Mouse (Mus musculus) Muller cell, postnatal 12 days (primary cell): ENCODE data around the gene Zc3hav1l.

Experiments
- DNase-seq: peaks from one replicate; pipeline ENCODE4 v3.0.0-alpha.2; 2015; ENCODE audit errors: inconsistent ontology term

Gene Zc3hav1l

DNA sequence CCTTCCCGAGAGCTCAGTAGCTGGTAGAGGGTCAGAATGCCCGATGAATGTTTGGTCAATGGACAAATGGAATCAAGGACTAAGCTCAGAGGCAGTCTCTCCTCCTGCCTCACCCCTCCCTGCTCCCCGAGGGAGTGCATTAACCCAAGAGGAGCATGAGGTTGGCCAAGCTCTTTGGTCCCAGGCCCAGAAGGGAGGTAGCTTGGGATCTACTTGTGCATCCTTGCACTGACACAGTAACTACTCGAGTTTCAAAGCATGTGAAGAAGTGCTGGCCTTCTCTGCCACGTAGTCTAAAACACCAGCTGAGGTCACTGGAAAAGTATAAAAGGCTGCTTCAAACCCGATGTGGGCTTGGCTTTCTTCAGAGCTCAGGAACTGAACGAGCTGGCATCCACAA, 34.6 kb downstream of the Zc3hav1l start:
- no peak for DNase-seq

DNA sequence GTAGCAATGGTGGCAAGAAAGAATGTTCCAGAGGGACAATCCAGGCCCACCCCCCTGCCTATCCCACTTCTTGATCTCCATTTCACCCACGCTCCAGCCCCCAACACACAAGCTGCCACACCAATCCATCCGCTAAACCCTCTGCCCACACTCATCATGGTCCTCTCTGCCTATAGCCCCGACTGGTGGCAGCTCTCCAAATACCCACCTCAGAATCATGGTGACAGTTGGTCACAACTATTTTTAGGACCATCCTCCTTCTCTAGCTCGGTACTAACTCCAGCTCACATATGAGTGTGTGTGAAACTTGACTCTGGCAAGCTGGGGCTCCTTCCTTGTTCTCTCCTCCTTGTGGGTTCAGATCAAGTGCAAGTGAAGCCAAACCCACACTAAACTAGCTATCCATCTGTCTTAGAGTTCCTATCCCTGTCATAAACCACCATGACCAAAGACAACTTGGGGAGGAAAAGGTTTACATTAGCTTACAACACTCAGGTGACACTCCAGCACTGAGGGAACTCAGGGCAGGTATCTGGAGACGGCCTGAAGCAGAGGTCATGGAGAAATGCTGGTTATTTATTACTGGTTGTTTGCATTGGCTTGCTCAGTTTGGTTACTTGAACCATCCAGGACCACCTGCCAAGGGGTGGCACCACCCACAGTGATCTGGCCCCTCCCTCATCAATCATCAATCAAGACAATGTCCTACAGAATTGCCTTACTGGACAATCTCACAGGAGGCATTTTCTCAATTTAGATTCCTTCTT, 35.5 kb downstream of the Zc3hav1l start:
- no peak for DNase-seq

DNA sequence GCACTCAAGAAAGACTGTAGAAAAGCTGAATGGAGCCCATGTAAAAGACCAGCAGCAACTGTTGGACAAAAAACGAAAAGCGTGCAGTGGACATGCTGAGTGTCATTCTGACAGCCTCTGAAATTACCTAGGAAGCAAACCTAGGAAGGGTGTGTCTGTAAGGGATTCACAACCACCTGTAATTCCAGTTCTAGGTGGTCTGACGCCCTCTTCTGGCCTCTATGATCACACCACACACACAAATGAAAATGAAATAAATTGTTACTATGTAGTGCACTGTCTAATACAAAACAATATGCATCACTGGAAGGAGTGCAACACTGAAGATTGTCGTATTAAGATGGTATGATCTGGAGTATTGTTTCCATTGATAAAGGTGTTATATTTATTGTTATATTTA, 37.2 kb downstream of the Zc3hav1l start:
- no peak for DNase-seq

DNA sequence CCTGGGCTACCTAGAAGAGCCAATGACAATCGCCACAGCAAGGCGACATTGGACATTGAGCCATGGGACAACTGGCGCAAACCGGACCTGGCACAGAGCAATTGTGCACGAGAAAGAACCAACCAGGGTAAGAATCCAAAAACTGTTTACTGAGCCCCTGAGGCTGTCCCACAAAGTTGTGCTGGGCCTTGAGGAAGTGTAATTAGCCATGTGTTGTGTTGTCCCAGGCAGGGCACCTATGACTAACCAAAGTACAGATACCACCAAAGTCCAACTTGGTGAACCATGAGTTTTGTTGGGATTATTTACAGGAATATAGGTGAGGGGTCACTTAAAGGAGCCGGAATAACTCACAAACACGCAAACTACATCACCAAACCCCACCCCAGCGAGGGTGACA, 41.6 kb downstream of the Zc3hav1l start:
- DNase-seq = no peak

DNA sequence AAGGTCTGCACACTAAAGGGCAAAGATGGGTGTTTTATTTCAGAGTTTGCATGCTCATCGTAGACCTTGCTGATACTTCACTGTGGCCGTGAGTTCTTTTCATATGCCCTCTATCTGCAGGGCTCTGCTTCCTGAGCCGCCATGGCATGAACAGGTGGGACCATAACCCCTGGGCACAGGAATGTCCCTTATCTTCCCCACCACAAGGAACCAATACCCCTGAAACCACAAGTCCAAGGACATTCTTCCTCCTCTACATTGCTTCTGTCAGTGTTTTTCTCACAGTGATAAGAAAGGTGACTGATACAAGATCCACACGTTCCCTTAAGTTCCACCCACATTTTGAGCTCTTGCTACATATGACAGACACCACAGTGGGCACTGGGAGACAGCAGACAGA, 42.3 kb downstream of the Zc3hav1l start:
- DNase-seq = no peak

DNA sequence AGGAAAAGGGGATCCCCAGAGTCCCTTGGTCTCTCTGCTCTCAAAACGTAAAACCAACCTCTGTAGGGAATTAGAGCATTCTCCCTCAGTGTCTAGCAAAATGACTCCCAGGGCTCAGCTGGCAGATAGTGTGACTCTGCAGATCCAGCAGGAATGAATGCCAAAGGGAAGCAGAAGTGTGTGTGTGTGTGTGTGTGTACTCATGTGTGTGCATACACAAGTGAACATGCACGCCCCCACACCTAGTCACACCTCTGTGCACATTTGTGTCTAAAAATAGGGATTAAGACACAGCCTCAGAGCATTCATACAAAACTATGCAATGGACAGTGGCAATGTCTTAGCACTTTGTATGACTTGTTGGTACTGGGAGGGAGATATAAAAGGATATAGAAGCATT, 43.3 kb downstream of the Zc3hav1l start:
- no peak for DNase-seq

DNA sequence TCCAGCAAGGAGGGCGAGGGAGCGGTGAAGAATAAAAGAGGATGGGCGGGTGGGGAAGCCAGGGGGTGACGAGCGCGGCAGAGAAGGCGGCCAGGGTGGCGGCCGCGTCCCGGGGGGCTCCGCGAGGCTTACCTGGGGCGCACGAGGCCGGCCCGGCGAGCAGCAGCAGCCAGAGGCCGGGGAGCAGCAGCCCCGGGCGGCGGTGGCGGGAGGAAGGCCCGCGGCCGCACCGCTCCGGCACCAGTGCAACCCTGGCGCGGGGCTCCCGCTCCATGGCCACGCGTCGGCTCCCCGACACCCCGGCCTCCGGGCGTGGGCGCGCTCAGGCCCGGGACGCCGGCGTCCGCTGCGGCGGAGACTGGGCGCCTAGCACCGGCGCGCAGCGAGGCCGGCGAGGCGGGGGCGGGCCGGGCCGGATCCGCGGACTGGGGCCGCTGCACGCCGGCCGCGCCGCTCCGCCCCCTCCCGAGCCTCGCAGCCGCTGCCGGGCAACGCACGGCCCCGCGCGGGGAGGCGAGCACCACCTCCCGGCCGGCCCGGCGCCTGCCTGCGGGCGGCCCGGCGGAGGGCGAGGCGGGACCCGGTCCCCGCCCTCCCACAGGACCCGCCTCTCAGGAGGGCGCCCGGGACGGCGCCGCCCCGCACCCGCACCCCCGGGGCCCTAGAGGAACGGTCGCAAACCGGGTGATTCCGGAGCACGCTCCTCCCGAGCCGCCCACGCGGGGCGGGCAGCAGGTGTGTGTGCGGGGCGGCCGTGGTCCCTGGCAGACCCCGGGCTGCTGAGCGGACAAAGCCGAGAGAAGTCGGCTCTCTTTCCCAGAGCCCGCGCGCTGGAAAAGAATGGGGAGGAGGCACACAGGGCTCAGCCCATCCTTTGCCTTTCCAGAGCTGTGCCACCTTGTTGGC, 45.1 kb downstream of the Zc3hav1l start, which contains the start of gene D630045J12Rik:
Gene D630045J12Rik, minus strand, starts transcription at position 274 of the 906 bp plus-strand sequence.
- peak; percentile 88 for DNase-seq

DNA sequence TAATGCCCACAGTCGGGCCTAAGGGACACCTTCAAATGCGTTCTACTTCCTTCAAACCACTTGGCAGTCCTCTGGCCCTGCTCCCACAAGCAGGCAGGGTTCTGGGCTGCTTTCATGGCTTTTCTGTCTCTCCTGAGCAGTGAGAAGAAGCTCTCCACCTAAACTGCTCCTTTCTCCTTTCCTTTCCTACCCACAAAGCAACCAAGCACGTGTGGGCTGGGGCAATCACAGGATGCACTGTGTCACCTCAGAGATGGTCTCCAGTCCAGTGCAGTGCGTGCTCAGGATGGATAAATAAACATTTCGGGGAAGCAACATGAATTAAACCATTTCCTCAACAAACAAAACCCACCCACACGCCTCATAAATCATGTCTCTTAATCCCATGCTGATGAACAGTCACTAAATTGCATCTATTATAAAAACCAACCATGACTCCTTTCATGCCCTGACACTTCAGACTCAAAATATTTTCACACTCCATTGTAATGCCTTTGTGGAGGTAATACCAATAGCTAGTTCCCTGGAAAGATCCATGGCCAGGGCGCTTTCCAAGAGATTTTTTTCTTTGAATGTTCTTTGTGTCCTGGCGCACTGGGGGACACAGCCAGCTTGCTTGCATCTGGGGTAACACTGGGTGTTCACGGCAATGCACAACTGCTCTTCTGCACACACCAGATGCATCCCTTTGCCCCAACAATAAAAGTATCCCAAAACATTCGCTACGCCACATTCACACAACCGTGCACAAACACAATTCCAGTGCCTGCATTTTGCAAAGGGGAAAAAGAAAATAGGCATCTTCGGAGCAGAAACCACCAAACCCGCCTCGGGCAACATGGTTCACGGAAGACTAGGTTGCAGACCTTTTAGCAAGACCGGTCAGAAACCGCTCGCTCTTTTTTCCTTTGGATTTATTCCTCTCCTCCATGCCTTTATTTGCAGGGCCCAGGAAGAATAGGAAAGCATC, 46.0 kb downstream of the Zc3hav1l start:
- peak; percentile 60 for DNase-seq

DNA sequence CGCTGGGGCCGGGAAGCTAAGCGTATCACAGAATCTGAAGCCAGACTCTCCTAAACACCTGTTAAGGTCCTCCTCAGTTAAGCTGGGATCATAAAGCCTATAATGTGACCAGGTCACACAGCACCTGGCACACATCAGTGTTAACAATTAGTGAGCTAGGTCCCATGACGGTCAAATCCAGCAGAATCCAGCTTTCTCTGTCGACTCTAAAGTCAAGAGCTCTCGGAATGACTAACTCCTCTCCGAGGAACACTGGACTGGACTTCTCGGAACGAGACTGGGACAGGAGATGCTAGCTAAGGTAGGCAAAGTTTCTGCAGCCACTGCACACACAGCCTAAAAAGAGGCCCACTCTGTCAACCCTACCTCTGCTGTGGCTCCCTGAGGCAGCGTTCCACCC, 46.9 kb downstream of the Zc3hav1l start:
- DNase-seq = no peak

DNA sequence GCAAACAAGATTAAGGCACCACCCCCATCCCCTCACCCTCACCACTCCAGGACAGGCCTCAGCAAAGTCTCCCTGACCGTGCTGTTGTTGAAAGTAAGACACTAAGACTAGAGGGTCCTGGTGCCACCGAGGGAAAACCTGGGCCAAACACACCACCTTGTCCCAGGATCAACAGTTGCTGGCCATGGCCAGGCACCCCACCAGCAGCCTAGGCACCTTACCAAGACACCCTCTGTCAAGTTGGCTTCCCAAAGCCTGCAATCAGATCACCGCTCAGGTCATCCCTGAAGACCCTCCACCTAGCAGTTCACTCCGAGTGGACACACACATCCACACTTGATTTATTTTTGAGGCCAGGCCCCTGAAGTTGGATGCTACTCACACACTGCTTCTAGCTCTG, 47.6 kb downstream of the Zc3hav1l start:
- DNase-seq = no peak

DNA sequence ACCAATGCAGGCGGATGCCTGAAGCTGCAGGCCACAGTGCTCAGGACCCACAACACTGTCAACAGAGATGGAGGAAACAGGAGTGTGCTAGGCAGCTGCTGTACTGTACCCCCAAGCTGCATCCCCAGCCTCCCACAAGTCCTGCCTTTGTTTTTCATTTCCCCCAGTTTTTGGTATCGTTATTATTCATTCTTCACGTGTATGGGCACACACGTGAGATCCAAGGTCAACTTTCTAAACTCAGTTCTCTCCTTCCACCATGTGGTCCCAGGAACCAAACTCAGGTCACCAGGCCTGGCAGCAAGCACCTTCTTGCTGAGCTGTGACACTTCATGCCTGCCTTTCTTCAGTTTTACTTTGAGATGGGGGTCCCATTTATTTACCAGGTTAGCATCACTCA, 51.7 kb downstream of the Zc3hav1l start:
- no peak for DNase-seq

DNA sequence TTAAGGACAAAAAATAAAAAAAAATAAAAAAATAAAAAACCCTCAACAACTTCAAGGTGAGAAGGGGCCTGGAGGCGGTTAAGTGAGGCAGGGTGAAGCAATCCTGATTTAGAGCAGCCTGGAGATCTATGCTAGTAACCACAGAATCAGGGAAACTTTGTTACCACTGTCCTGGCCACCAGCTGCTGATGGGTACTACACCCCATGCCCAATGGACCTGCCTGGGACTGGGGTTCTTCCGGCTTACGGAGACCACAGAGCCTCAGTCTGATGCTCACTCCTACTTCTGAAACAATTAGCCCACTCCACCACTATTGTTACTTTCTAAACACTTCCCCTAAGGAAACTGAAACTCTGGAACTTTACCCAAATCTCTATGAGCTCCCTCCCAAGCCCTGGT, 54.3 kb downstream of the Zc3hav1l start:
- no peak for DNase-seq

DNA sequence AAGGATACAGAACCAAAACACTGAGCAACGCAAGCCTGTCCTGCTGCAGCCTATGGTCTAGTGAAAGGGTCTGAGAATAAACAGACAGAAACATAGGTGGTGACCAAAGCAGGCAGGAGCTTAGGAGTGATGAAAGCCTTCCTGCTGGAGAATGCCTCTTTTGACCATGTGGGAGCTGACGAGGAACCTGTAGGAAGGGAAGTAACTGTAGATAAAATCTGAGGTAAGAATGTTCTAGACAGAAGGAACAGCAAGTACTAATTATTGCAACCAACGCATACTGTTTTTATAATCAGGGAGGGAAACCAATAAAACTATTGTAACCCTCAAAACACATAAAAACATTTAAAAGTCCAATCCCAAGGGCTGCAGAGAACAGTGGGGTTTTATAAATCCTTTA, 54.9 kb downstream of the Zc3hav1l start:
- no peak for DNase-seq

DNA sequence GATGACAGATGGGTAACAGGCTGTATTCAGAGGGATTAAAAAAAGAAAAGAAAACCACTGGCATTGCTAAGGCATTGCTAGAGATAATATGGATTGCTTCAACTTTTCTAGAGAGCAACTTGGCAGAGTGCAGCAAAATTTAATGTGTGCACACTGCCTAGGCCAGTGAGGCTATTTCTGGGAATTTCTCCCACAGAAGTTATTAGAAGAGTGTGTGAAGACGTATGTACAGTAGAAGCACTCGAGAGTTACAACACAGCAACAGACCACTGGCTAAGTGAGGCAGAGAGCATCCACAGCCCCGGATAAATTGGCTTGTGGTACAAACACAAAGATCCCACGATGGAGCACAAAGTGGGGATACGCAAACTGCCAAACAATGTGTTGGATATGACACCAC, 56.2 kb downstream of the Zc3hav1l start:
- no peak for DNase-seq

DNA sequence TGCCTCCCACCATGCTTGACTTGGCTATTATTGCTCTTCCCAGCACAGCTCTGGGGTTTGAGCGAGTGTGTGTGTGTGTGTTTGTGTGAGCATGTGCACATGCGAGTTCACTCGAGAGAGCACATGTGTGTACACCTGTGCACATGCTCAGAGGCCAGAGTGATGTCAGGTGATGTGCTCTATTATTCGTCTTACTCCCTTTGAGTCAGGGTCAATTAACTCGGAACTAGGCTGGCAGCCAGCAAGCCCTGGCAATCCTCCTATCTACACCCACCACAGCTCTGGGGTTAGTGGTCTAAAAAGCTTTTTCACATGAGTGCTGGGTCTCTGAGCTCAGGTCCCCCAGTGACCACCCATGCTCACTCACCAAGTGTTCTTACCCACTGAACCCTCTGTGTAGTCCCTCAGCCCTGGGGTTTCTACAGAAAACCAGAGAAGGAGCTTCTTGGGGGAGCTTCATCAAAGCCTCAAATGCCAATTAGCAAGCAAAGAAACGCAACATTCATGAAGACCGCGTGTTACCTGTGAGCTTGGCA, 56.7 kb downstream of the Zc3hav1l start:
- no peak for DNase-seq

DNA sequence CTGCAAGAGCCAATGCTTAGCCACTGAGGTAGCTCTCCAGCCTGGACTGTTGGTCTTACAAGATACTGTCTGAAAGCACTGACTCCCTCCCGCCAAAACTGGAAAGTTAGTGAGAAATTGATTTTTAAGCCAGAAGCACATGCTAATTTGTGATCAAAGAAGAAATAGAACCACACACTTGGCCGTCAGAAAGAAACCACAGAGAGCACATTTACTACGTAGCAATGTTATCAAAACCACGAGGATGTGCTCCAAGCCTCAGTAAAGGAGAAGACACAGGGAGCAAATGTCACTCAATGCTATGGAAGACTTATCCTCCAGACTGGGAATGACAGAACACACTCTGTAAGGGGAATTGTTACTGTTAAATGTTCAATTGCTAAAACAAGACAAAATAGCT, 57.6 kb downstream of the Zc3hav1l start:
- no peak for DNase-seq

DNA sequence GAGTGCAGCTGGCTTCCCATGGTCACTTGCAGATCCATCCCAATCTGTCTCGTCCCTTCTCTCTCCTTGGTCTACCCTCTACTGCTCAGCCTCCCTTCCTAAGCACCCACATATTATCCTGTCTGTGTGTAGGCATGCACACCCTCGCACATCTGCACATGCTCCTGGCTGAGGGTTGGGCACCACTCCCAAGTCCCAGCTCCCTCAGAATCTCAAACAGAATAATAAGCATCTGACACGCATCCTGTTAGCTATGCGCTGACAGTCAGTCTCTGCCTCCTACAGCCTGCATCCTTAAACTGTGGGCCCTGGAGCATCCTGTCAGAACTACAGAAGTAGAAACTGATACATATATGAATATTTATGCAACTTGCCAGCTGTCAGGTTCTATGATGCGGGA, 58.4 kb downstream of the Zc3hav1l start:
- no peak for DNase-seq

DNA sequence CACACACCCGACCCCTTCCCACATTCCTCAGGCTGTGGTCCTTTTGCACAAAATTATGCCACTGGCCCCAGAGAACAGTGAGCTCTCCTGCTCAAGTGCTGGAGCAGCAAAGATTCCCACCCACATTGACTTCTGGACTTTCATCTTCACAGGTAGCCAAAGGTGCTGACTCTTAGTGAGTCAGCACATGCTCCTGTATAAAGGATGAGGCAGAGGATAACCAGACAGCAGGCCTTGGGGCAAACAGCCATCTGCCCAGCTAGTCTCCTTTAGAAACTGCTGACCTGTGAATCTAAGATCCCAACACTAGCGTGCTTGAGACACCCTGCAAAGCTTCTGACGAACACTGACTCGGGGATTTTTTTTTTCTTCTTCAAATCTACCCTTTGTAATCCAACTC, 60.7 kb downstream of the Zc3hav1l start:
- no peak for DNase-seq
